ENCODE assay signal across 8 mouse cellular contexts in the genomic region with DNA sequence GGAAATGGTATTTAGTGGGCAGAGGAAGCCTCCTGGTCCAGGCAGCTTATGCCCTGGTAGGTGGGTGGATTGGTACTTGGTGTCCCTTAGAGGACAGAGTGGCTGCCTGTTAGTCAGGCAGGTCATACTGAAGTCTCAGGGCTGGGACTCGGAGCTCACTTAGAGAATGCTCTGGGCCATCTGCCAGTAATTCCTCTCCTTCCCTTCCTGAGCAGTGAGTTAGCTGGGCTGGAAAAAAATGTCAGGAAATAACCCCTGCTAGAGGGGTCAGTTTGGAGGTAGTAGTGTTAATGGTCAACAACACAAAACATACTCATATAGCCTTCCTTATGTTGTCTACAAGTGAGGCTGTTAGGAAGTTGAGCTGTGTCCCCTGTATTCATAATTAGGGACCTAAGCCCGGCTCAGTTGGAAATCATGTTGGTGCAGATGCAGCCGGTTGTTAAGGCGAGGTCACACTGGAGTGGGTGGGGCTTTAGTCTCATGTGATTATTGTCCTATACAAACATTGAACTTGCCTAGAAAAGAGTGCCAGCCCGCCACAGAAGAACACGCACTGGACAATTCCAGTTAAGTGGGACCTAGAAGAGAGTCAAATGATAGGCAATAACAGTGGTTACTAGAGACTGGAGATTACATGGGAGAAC. TPM values are rescaled to one million over a fixed set of nuclear protein-coding genes. Genes with fewer than 3 reads are reported as not detected.
DNase-seq lines count a peak whose midpoint lies in the region; ATAC-seq lines count a peak whose summit lies in the region.

No protein-coding gene starts in this region.

- H3K27me3 ChIP-seq in kidney, embryonic 15.5 days = no peaks in the 10 kb centered on the region

- H3K4me3 ChIP-seq in kidney, embryonic 15.5 days (replicated peaks) = no peak overlapping the region

- H3K27ac ChIP-seq in kidney, embryonic 15.5 days = peak overlapping the region; percentile 63

- peaks cover 34% of the 10 kb centered on the region for H3K4me1 ChIP-seq in kidney, embryonic 15.5 days

- no peak overlapping the region for H3K9ac ChIP-seq in kidney, embryonic 15.5 days

- WGBS in kidney, embryonic 15.5 days = 43% methylated on average over 6 of the region's 6 CpGs

- H3K9me3 ChIP-seq in kidney, embryonic 15.5 days (replicated peaks) = no peaks in the 10 kb centered on the region

- peak; percentile 40; the same call in 1 of the 2 replicates for ATAC-seq in kidney, embryonic 15.5 days (replicated peaks; ENCODE audit: low FRiP score)

- no peak overlapping the region for H3K4me2 ChIP-seq in kidney, embryonic 15.5 days

- peak; percentile 52 for DNase-seq in adrenal gland, adult 2 months
- no peak for DNase-seq in adrenal gland, adult 8-10 months
- peak; percentile 77 for DNase-seq in heart, adult 8-10 months (ENCODE audit: low spot score)
- peak; percentile 54 for DNase-seq in lung, postnatal 25 days (ENCODE audit: low spot score)
- DNase-seq in cerebellum, adult 18-20 months = no peak
- DNase-seq in layer of hippocampus, adult 8-10 months (ENCODE audit: low spot score in 2 of 2) = no peak
- no peak for DNase-seq in left cerebral cortex, postnatal 4 days

- intact Hi-C loops in left cerebral cortex, postnatal 4 days (cut with DNase I) = no loop called here

- H3K36me3 ChIP-seq in kidney, embryonic 15.5 days = no peaks in the 10 kb centered on the region

RNA-seq across cellular contexts. Expression of gene Cd9, which starts 18.5 kb away (rescaled TPM):
- total RNA-seq in adrenal gland, adult 2 months (2021) = 100 to 1,000 TPM in 1 of 2 experiments, 10 to 100 TPM in 1; 80.1 to 178 TPM
- 57.1 and 58.9 TPM in 2 replicates for polyA plus RNA-seq in adrenal gland, adult 2 months (2012; rRNA removed)
- total RNA-seq in adrenal gland, adult 8-10 months (2022) = 100 to 1,000 TPM; 108 to 171 (median 144) TPM
- total RNA-seq in heart, adult 8-10 months (2022) = 10 to 100 TPM; 39.4 to 57.8 (median 46.4) TPM
- 137 and 148 TPM in 2 replicates for polyA plus RNA-seq in kidney, embryonic 15.5 days (2015; fragmentation: Nextera tagmentation; extraction: Ambion mirVana)
- total RNA-seq in layer of hippocampus, adult 8-10 months (2022) = 100 to 1,000 TPM in 2 of 4 experiments, 10 to 100 TPM in 2; 57.4 to 211 (median 129) TPM
- total RNA-seq in left cerebral cortex, postnatal 4 days (2021) = 10 to 100 TPM; 53.1 to 56.4 TPM

RNA-seq across cellular contexts. Expression of gene Vwf, which starts 33.5 kb away (rescaled TPM):
- 1 to 10 TPM; 4.5 to 8.5 TPM for total RNA-seq in adrenal gland, adult 2 months (2021)
- polyA plus RNA-seq in adrenal gland, adult 2 months (2012; rRNA removed) = 12.2 and 18.9 TPM in 2 replicates
- total RNA-seq in adrenal gland, adult 8-10 months (2022) = 10 to 100 TPM in 1 of 4 experiments, 1 to 10 TPM in 3; 6.5 to 13.4 (median 7.4) TPM
- total RNA-seq in heart, adult 8-10 months (2022) = 100 to 1,000 TPM in 2 of 4 experiments, 10 to 100 TPM in 2; 82.6 to 137 (median 104) TPM
- 4.2 and 6.6 TPM in 2 replicates for polyA plus RNA-seq in kidney, embryonic 15.5 days (2015; fragmentation: Nextera tagmentation; extraction: Ambion mirVana)
- total RNA-seq in layer of hippocampus, adult 8-10 months (2022) = 10 to 100 TPM; 19.1 to 27.5 (median 23.5) TPM
- total RNA-seq in left cerebral cortex, postnatal 4 days (2021) = 10 to 100 TPM; 24.1 to 28.2 TPM

Comparison
In these comparisons a context has a peak if more than half of its experiments do, and no peak if none do; other contexts are left out.
1. DNase-seq: peak in adrenal gland, adult 2 months (single experiment), heart, adult 8-10 months (single experiment) and lung, postnatal 25 days (single experiment); none in adrenal gland, adult 8-10 months (single experiment), cerebellum, adult 18-20 months (0 of 2), layer of hippocampus, adult 8-10 months (0 of 2) and left cerebral cortex, postnatal 4 days (single experiment).